Mouse (Mus musculus): Measurements from ENCODE around the gene Irak4. TPM values are rescaled to one million over a fixed set of nuclear protein-coding genes. Genes with fewer than 3 reads are reported as not detected.
A peak's percentile ranks its signal among the peaks of the same experiment; 100 is the strongest.

Gene Irak4
- polyA plus RNA-seq (2015; fragmentation: Nextera tagmentation; extraction: Ambion mirVana): 4.6 and 5.3 TPM in 2 replicates

DNA sequence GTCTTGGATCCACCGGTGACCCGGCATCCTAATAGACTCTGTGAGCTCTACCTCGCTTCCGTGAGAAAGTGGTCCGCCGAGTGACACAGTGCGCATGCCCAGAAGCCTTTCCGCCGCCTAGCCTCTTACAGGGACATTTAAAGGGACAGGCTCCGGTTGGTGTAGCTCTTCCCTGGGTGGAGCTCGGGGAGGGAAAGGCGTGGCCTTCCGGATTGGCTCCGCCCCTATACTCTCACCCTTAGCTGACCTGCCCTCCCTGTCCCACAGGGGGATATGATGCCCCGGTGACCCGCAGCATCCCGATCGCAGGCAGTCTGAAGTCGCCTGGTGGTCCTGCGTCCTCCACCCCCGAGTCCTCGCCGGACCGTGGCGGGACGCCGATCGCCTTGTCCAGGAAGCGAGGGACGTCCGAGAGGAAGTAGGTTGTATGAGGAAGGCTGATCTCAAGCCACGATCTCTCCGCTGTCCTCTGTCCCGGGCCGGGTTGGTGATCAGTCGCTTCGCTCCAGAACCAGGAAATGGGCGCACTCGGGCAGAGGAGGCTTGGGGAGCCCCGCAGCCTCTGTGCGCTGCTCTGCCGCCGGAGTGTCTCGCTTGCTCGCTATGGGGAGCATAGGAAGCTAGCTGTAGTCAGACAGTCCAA, at the start of gene Irak4, which contains the start of gene Pus7l:
TSS of gene Irak4 (plus strand) at position 235 of the 643 bp plus-strand sequence.
TSS of gene Pus7l (minus strand) at position 139 of the 643 bp plus-strand sequence.
- Histone ChIP-seq H3K4me3 (peak within 1 kb of the TSS; percentile 77), H3K4me2 (replicated peaks) (peak within 1 kb of the TSS; percentile 82), H3K27ac (peak within 1 kb of the TSS; percentile 59), H3K9ac (peak within 1 kb of the TSS; percentile 71), H3K27me3 (no peaks in the 10 kb centered on the region), H3K4me1 (peaks cover 11% of the 10 kb centered on the region; the same call in 1 of the 2 replicates), H3K9me3 (no peaks in the 10 kb centered on the region), H3K36me3 (no peaks in the 10 kb centered on the region)
- under 1% methylated on average over 42 of the region's 45 CpGs for WGBS
- peak; percentile 98 for ATAC-seq (ENCODE audit: low FRiP score, low read depth)

DNA sequence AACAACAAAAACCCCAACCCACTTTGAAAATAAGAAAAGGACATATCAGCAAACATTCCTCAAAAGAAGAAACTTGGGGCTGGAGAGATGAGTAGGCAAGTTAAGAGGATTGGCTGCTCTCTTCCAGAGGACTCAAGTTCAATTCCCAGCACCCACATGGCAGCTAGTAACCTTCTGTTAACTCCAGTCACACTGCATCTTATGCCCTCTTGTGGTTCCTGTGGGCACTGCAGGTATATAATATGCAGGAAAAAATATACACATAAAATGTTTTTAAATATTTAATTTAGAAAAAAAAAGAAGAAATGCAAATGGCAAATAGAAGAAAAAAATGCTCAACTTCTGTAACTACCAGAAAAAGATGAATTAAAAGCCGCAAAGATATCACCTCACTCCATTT, 49.0 kb upstream of the Irak4 start:
- Histone ChIP-seq H3K36me3 (no peaks in the 10 kb centered on the region), H3K27ac (no peak overlapping the region), H3K27me3 (no peaks in the 10 kb centered on the region), H3K4me2 (replicated peaks) (no peak overlapping the region), H3K9ac (no peak overlapping the region), H3K4me3 (no peak overlapping the region), H3K9me3 (no peaks in the 10 kb centered on the region; the same call in 1 of the 2 replicates), H3K4me1 (no peaks in the 10 kb centered on the region)
- WGBS: 93% methylated on average over 1 of the region's 1 CpGs
- no peak for ATAC-seq (ENCODE audit: low FRiP score, low read depth)

DNA sequence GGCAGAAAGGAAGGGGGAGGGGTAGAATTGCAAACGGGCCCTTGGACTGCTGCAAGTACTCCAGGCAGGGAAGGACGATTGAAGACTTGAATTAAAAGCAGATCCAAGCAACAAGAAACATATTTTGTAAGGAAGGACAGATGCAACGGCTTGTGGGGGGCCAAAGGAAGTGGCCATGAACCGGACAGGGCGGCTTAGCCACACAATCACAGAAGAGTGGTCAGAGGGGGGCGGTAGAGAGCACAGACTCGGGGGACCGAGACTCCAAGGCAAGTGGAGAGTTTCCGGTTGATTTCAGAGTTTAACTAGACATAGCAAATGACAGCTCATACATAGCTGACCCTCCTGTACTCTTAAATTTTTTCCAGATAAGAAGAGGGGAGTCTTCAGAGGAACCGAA, 47.5 kb upstream of the Irak4 start:
- ATAC-seq (ENCODE audit: low FRiP score, low read depth): no peak
- no peaks in the 10 kb centered on the region for H3K4me1 ChIP-seq
- no peak overlapping the region for H3K4me3 ChIP-seq
- no peak overlapping the region for H3K9ac ChIP-seq
- 54% methylated on average over 10 of the region's 10 CpGs for WGBS
- H3K4me2 ChIP-seq (replicated peaks): no peak overlapping the region
- no peaks in the 10 kb centered on the region for H3K27me3 ChIP-seq
- no peaks in the 10 kb centered on the region; the same call in 1 of the 2 replicates for H3K9me3 ChIP-seq
- no peak overlapping the region for H3K27ac ChIP-seq
- H3K36me3 ChIP-seq: no peaks in the 10 kb centered on the region

DNA sequence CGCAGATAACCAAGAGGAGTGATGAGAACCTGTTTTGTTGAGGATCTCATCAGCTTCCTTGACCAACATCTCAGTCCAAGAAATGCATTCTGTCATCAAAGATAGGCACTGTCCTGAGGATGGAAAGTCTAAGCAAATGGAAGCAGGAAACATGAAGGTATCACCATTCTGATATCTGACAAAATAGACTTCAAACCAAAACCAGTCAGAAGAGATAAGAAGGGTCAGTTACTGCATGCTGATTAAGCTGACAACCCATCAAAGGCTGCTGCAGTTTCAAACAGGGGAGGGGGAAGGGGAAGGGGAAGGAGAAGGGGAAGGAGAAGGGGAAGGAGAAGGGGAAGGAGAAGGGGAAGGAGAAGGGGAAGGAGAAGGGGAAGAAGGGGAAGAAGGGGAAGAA, 44.2 kb upstream of the Irak4 start:
- WGBS: 66% methylated on average over 1 of the region's 1 CpGs
- Histone ChIP-seq H3K4me2 (replicated peaks) (no peak overlapping the region), H3K4me3 (no peak overlapping the region), H3K9me3 (no peaks in the 10 kb centered on the region; the same call in 1 of the 2 replicates), H3K4me1 (no peaks in the 10 kb centered on the region), H3K27ac (no peak overlapping the region), H3K36me3 (no peaks in the 10 kb centered on the region), H3K9ac (no peak overlapping the region), H3K27me3 (no peaks in the 10 kb centered on the region)
- ATAC-seq (ENCODE audit: low FRiP score, low read depth): no peak

DNA sequence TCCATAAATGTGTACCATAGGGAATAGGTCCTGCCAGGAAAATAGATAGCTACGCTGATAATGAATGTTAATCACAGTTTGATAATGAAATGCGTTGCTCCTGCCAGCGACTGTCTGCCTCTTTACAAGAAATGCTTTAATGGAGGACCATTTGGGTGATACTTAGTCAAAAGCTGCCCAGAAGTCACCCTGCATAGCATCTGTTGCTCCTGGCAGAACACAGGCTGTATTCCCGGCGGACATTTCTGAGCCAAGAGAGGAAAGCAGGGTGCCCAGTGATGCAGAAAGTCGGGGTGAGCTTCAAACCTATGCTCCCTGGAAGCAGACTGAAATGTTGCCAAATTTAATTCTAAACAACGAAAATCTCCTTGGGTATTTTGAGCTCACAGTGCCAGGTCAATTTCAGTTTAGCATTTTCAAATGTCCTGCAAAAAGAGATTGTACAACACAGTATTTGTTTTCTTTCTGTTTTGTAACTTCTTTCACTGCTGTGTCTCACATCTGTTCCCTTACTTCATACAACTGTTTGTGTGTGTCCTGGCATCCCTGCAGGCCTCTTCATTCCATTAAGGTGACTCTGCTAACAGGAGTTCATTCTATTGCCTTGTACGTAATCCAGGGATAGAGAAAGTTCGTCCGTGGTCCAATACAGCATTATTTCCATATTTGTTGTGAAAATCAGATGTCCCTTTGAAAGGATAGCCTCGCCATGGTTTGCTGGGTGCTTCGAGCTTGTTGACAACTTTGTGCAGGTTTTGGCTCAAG, 39.8 kb upstream of the Irak4 start:
- H3K9me3 ChIP-seq: peaks cover 4% of the 10 kb centered on the region; the same call in 1 of the 2 replicates
- no peaks in the 10 kb centered on the region for H3K27me3 ChIP-seq
- H3K4me1 ChIP-seq: no peaks in the 10 kb centered on the region
- no peak overlapping the region for H3K27ac ChIP-seq
- H3K4me3 ChIP-seq: no peak overlapping the region
- 86% methylated on average over 12 of the region's 12 CpGs for WGBS
- no peak for ATAC-seq (ENCODE audit: low FRiP score, low read depth)
- no peak overlapping the region for H3K4me2 ChIP-seq (replicated peaks)
- H3K36me3 ChIP-seq: no peaks in the 10 kb centered on the region
- H3K9ac ChIP-seq: no peak overlapping the region

DNA sequence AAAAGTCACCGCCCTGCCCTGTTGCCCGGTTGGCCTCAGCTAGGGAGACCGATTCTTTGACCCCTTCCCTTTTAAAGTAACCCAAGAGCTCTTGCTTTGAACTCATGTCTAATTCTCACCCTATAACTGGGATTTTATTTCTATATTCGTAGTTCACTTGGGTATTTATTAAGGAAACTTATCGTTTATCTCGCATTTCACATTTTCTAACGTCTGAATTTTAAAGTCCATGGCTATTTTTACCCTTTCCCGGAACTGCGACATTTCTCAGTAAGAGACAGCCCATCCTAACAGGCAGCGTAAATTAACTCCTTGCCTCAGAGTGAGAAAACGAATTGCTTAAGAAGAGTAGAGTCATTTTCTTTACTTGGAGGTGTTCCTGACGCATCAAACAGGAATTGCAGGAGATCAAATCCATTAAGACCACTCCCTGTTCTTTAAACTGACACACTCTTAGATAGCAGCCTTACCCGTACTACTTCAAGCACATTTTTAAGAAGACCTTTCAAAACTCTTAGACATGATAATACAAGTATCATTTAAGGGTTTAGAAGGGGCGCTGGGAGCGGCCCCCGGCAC, 25.4 kb upstream of the Irak4 start:
- Histone ChIP-seq H3K36me3 (peaks cover 2% of the 10 kb centered on the region), H3K27ac (no peak overlapping the region), H3K27me3 (no peaks in the 10 kb centered on the region), H3K4me2 (replicated peaks) (no peak overlapping the region), H3K9me3 (no peaks in the 10 kb centered on the region), H3K4me1 (peaks cover 2% of the 10 kb centered on the region; the same call in 1 of the 2 replicates), H3K4me3 (no peak overlapping the region), H3K9ac (no peak overlapping the region)
- no peak for ATAC-seq (ENCODE audit: low FRiP score, low read depth)
- WGBS: 77% methylated on average over 16 of the region's 16 CpGs

DNA sequence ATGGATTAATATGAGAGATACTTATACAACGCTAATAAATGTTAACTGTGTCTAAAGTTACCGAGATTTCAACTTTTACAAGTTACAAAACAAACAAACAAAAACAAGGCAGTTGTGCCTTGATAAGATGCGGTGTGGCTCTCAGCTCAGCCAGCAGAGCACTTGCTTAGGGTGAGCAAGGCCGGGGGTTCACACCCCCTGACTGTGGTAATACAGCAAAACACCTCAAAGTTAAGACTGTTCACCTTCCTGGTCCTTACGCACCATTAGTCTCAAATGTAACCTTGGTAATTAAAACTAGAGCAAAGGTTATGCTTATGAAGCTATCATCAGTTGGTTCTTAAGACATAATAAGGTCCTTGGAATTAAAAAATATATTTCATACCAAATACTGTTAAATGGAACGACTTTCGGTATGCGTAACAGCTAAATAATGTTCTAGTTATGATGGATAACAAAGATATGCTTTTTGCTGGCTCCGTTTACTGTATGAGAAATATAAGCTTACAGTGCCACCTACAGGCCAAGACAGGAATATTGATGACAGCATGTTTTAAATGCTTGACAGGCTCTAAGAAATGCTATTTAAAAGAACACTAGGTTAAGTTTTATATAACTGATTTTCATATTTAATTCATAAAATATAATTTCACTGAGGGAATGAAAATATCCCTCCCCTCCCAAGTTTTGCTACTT, 23.1 kb upstream of the Irak4 start:
- ATAC-seq (ENCODE audit: low FRiP score, low read depth): no peak; the same call in 1 of the 2 replicates
- Histone ChIP-seq H3K4me3 (no peak overlapping the region), H3K36me3 (peaks cover 6% of the 10 kb centered on the region), H3K9me3 (no peaks in the 10 kb centered on the region), H3K27me3 (no peaks in the 10 kb centered on the region), H3K27ac (no peak overlapping the region), H3K4me2 (replicated peaks) (no peak overlapping the region), H3K9ac (no peak overlapping the region), H3K4me1 (peaks cover 2% of the 10 kb centered on the region; the same call in 1 of the 2 replicates)
- 40% methylated on average over 9 of the region's 9 CpGs for WGBS

DNA sequence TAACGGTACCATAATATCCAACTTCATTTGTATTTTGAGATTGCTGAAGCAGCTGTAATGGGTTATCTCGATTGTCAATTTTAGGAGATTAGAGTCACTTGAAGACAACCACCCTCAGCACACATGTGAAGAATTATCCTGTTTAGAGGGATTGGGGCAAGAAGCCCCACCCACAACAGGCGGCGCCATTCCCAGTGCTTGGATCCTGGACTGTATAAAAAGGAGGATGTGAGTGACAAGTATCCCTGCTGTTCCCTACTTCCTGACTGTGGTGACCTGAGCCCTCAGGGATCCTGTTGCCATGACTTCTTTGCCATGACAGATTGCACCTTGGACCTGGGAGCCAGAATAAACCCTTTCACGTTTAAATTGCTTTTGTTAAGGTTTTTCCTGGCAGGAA, 22.5 kb upstream of the Irak4 start:
- Histone ChIP-seq H3K9ac (no peak overlapping the region), H3K36me3 (peaks cover 8% of the 10 kb centered on the region), H3K4me3 (no peak overlapping the region), H3K9me3 (no peaks in the 10 kb centered on the region), H3K4me1 (peaks cover 2% of the 10 kb centered on the region; the same call in 1 of the 2 replicates), H3K27ac (no peak overlapping the region), H3K27me3 (no peaks in the 10 kb centered on the region), H3K4me2 (replicated peaks) (no peak overlapping the region)
- 81% methylated on average over 5 of the region's 5 CpGs for WGBS
- ATAC-seq (ENCODE audit: low FRiP score, low read depth): no peak

DNA sequence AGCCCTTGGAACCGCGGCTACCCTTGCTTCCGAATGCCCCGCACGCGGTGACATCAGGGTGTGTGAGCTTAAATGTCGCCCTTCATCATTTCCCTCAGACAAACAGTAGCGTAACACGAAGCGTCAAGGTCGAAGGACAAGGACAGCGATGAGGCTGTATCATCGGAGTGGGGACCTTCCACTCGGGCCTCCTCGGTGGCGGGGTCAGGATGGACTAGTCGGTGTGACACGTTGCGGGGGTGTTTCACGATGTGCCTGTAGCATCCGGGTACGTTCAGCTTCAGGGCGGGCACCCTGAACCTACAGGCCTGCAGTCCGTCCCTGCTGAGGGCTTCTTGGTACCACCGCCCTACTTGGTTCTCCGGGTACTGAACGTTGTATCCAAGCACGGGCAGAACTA, 20.2 kb upstream of the Irak4 start:
- Histone ChIP-seq H3K9me3 (no peaks in the 10 kb centered on the region), H3K9ac (no peak overlapping the region)

DNA sequence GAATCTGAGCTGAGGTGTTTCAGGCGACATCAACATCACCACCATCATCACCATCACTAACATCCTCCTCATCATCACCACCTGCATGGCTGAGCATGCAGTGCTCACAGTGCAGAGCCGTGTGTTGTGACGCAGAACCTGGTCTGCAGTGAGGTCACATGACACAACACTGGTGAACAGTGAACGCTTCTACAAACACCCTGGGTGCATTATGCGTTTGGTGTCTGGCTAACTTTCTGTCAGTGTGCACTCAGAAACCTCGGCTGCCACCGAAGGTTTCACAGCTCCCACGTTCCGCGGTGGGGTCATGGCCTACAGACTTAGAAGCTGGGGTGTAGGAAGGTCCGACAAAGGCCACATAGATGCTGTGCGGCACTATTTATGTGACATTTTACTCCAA, 18.5 kb upstream of the Irak4 start:
- no peak for ATAC-seq (ENCODE audit: low FRiP score, low read depth)
- H3K4me2 ChIP-seq (replicated peaks): no peak overlapping the region
- no peaks in the 10 kb centered on the region for H3K9me3 ChIP-seq
- H3K27me3 ChIP-seq: no peaks in the 10 kb centered on the region
- WGBS: 88% methylated on average over 12 of the region's 12 CpGs
- no peak overlapping the region for H3K9ac ChIP-seq
- peaks cover 22% of the 10 kb centered on the region for H3K36me3 ChIP-seq
- no peak overlapping the region for H3K4me3 ChIP-seq
- no peaks in the 10 kb centered on the region for H3K4me1 ChIP-seq
- no peak overlapping the region for H3K27ac ChIP-seq

More for the DNA sequence above, 20.2 kb upstream of the Irak4 start:
- Histone ChIP-seq H3K36me3 (peaks cover 17% of the 10 kb centered on the region), H3K27me3 (no peaks in the 10 kb centered on the region), H3K4me1 (no peaks in the 10 kb centered on the region), H3K27ac (no peak overlapping the region), H3K4me2 (replicated peaks) (no peak overlapping the region), H3K4me3 (no peak overlapping the region)
- 86% methylated on average over 28 of the region's 28 CpGs for WGBS
- ATAC-seq (ENCODE audit: low FRiP score, low read depth): no peak

DNA sequence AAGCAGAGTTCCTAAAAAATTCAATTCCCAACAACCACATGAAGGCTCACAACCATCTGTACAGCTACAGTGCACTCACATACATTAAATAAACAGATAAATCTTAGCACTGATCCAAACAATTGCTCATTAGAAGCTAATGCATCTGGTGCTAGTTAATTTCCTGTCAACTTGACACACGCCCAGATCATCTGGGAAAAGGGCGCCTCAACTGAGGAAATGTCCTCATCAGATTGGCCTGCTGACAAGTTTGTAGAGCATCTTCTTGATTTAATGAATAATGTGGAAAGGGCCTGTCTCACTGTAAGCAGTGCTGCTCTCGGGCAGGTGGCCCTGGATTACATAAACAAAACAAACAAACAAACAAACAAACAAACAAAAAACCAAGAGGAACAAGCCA, 12.9 kb upstream of the Irak4 start:
- Histone ChIP-seq H3K4me3 (no peak overlapping the region), H3K9ac (no peak overlapping the region), H3K27ac (no peak overlapping the region), H3K36me3 (peaks cover 29% of the 10 kb centered on the region), H3K27me3 (no peaks in the 10 kb centered on the region), H3K4me2 (replicated peaks) (no peak overlapping the region), H3K4me1 (no peaks in the 10 kb centered on the region), H3K9me3 (no peaks in the 10 kb centered on the region)
- ATAC-seq (ENCODE audit: low FRiP score, low read depth): no peak
- 85% methylated on average over 3 of the region's 3 CpGs for WGBS

DNA sequence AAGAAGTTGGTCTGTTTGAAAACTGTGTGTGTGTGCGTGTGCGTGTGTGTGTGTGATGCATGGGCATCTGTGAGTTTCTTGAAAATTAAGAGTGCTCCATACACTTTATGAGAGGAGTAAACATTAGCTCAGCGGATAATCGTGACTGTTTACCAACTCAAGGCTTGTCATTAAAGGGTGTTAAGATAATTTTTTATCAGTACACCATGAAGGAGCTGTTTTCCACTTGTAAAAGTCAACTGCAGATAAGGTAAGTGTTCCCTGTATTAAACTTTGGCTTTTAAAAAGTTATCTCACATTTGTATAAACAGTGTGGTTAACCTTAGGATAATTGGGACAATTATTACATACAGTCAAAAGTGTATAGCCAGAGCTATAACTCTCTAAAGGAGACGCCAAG, 11.1 kb upstream of the Irak4 start:
- Histone ChIP-seq H3K9me3 (no peaks in the 10 kb centered on the region), H3K27ac (no peak overlapping the region), H3K27me3 (no peaks in the 10 kb centered on the region), H3K4me1 (no peaks in the 10 kb centered on the region), H3K4me3 (no peak overlapping the region), H3K36me3 (peaks cover 25% of the 10 kb centered on the region), H3K4me2 (replicated peaks) (no peak overlapping the region), H3K9ac (no peak overlapping the region)
- 90% methylated on average over 5 of the region's 5 CpGs for WGBS
- no peak for ATAC-seq (ENCODE audit: low FRiP score, low read depth)
